Mouse (Mus musculus): ENCODE measurements around the gene Rab44.
"Not testable (repeated sequence)": the region's sequence is repeated elsewhere in the genome, so short reads cannot be mapped to it uniquely, and the experiment has no call there.

Gene Rab44

DNA sequence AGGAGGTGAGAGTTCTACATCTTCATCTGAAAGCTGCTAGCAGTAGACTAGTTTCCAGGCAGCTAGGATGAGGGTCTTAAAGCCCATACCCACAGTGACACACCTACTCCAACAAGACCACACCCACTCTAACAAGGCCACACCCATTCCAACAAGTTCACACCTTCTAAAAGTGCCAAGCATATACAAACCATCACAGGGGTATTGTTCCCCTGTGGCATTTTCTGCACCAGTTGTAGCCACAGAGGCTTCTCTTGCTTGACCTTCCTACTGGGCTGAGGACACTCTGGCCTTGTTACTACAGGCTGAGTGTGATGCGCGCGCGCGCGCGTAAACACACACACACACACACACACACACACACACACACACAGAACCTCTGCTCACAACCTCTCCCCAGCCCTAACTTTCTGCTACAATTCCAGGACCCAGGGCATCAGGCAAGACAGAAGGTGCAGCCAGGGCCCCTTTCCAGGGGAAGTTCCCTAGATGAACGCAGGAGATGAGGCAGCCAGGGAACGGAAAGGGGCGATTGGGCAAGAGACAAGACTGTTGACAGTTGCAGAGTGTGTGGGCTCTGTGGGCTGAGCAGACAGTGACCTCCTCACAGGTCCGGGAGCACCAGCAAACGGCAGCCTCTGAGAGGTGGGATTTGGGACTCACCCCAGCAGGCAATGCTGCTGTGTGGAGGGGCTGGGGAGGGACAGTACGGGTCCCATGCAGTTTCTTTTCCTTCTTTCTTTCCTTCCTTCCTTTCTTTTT lies at the start of gene Rab44:
Rab44 (plus strand) TSS at position 555 of the 762 bp plus-strand sequence.
- DNase-seq (ENCODE audit: low spot score in 2 of 2): no peak

- DNase-seq (ENCODE audit: low spot score in 2 of 2): no peak
Measured at GRCm38 (mm10) chr17:29065245-29065940, 48.6 kb upstream of the Rab44 start.

- DNase-seq (ENCODE audit: low spot score in 2 of 2): no peak
Measured at GRCm38 (mm10) chr17:29065971-29066370, 48.0 kb upstream of the Rab44 start.

DNA sequence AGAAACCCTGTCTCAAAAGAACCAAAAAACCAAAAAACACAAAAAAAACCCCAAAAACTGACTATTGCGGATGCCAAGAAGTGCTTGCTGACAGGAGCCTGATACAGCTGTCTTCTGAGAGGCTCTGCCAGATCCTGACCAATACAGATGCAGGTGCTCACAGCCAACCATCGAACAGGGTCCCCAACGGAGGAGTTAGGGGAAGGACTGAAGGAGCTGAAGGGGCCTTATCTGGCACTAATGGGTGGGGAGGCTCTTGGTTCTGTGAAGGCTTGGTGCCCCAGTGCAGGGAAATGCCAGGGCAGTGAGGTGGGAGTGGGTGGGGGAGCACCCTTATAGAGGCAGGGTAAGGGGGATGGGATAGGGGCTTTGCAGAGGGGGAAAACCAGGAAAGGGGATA lies 46.5 kb upstream of the Rab44 start:
- not testable (repeated sequence) for DNase-seq (ENCODE audit: low spot score in 2 of 2)

- no peak for DNase-seq (ENCODE audit: low spot score in 2 of 2)
Measured at GRCm38 (mm10) chr17:29067847-29068246, 46.1 kb upstream of the Rab44 start.

DNA sequence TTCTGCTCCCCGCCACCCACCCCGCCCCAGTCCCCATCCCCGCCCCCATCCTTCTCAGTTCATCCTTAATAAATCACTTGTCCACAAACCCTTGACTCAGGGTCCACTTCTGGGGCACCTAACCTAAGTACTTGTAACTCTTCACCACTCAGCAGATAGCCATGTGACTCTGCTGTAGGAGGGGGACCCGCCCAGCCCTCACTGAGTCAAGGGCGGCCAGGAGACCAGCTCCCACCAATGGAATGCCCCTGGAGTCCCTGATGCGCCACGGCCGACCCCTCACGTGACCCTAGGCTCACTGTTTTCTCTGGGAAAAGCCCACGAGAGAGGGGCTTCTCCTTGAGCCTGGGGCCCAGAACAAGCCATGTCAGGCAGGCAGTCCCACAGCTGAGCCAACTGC lies 44.9 kb upstream of the Rab44 start:
- DNase-seq (ENCODE audit: low spot score in 2 of 2): no peak

- no peak for DNase-seq (ENCODE audit: low spot score in 2 of 2)
Measured at GRCm38 (mm10) chr17:29071820-29072219, 42.1 kb upstream of the Rab44 start.

DNA sequence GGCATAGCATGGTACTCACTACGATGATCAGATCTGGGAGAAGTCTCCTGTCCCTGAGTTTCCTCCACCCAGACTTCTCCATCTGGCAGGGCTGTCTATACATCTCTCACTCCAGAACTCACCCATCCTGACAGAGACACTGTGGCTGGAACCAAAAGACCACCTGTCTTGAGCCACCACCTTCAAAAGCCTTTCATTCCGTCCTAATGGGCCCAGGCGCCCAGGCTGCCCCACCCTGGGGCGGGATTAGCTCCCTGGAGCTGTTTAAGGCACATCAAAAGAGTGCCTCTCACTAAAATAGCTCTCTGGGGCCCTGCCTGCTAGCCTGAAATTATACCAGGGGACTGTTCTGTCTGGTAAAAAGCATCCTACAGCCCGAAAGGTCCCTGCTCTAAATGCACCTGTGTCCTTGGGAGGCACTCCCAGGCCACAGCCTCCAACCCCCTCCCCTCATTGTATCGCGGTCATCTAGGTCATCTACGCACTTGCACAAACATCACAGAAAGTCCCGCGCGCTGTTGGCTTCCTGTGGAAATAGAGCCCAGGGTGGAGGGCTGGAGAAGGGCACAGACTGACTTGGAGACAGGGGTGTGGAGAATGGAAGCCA lies 41.1 kb upstream of the Rab44 start:
- DNase-seq (ENCODE audit: low spot score in 2 of 2): no peak

DNA sequence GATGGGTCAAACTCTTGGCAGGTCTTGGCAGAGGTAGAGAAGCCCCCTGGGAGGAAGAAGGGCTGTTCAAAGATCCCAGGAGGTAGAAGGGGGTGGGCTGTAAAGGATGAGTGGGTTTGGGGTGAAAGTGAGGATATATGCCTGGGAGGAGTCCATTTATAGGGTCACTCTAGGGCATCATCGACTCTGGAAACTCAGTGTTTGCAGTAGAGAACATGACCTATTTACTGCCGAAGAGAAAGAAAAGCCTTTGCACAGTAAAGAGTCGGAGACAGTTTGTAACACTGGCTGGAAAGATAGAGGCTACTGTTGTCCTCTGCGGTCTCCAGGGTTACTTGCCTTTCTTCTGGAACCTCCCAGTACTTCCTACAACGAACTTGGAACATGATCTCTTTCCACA lies 40.6 kb upstream of the Rab44 start:
- DNase-seq (ENCODE audit: low spot score in 2 of 2): no peak

DNA sequence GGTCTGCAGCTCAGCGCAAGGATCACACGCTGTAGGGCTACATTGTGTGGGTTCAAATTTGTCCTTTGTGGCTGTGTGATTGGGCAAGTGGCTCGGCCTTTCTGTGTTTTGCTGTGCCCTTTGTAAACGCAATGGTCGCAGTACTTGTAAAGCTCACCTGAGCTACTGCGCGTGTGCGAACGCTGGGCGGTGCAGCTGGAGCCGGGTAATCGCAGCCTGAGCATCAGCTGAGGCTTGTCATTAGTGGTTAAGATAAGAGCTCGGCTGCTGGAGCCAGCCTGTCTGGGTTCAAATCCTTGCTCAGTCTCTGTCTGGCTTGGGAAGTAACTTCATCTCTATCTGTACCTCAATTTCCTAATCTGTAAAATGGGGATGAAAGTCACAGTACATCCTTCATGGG lies 39.9 kb upstream of the Rab44 start:
- no peak for DNase-seq (ENCODE audit: low spot score in 2 of 2)

GRCm38 (mm10) chr17:29076235-29076634 lies 37.7 kb upstream of the Rab44 start:
- DNase-seq (ENCODE audit: low spot score in 2 of 2): no peak

GRCm38 (mm10) chr17:29077786-29078509 lies 36.0 kb upstream of the Rab44 start:
- peak in 1 of 2 experiments; percentile 38 for DNase-seq (ENCODE audit: low spot score in 2 of 2)

GRCm38 (mm10) chr17:29078519-29079383 lies 35.2 kb upstream of the Rab44 start:
- DNase-seq (ENCODE audit: low spot score in 2 of 2): no peak

GRCm38 (mm10) chr17:29080758-29081617 lies 33.0 kb upstream of the Rab44 start:
- DNase-seq (ENCODE audit: low spot score in 2 of 2): no peak

DNA sequence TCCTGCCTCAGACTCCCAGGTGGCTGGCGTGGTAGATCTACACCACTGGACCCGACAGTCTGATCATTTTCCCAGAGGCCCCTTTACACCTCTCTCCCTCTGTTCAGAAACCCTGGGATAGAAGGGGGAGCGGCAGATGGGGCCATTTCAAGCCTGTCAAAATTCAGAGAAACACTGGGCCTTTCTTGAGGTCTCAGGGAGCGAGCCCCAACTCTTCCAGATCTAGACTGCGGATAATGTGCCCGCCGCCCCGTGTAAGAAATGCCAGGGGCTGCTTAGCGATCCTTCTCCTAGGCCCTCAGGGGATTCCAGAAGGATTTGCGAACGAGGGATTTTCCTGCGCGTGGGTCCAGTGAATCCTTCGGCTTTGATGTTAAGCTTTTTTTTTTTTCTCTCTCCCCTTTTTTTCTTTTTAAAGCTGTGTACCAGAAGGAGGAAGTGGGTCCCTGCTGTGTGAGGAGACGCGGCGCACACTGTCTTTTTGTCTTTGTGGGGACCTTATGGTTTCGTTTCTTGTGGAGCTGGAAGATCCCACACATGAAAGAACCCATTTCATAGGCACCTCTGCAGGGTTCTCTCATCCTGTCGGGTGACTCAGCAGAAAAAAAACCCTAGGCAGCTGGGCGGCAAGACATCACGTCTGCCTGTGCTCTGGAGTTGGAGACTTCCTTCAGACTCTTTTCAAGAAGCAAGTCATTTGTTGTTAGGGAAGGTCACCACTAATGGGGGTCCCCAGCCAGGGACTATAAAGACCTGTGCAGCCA lies 32.1 kb upstream of the Rab44 start:
- DNase-seq (ENCODE audit: low spot score in 2 of 2): no peak

GRCm38 (mm10) chr17:29083586-29083985 lies 30.4 kb upstream of the Rab44 start:
- no peak for DNase-seq (ENCODE audit: low spot score in 2 of 2)

GRCm38 (mm10) chr17:29084656-29085055 lies 29.3 kb upstream of the Rab44 start:
- peak; percentile 2 to 3 for DNase-seq (ENCODE audit: low spot score in 2 of 2)

DNA sequence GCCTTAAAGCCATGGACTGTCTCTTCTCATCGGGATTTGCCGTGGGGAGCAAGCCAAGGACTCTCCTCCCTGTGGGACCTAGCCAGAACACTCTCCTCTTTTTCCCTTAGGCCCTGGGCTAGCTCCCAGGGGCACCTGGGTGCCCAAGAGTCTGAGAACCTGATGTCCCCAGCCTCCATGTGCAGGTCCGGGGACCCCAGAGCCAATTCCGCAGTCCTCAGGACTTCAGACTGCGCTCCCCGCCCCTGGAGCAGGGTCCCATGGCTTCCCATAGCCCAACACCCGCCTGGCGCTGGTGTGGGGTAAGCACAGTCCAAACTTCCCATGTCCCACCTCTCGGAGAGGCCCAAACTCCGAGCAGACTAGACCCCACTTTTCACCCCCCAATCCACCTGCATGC lies 28.7 kb upstream of the Rab44 start:
- no peak for DNase-seq (ENCODE audit: low spot score in 2 of 2)

- DNase-seq (ENCODE audit: low spot score in 2 of 2): peak; percentile 1
Measured at GRCm38 (mm10) chr17:29086916-29087315, 27.0 kb upstream of the Rab44 start.

All from frontal cortex, postnatal 14 days (tissue).